Mouse (Mus musculus): ENCODE data around the gene Ralgapa2.

Ralgapa2 gene

DNA sequence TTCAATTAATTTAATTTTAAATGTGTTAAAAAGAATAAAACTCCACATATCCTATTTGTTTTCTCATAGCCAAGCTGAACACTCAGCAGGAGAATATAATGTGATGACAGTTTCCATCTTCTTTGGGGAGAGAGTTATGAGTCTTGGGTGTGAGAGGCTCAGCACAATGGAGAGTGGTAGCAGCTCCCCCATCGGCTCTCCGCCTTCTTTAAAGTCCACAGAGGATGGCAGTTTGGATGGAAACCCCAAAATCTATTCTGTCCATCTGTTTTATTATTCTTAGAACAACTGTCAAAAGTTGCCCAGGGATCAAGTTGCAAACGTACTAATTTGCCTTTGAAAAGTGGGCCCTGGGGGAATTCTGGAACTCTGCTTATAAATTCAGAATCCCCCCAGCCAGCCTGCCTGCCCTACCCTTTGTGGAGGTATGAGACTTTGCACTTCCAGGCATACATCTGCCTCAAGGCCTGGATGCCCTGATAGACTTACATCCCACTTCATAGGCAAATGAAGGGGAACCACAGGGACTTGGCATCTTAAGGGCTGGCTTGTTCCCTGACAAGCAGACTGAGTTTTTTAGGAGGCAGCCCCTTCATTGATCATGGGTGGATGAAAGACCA, 212.2 kb downstream of the Ralgapa2 start:
- DNase-seq, result no peak

GRCm38 (mm10) chr2:146293538-146293937, 218.6 kb downstream of the Ralgapa2 start:
- no peak for DNase-seq

DNA sequence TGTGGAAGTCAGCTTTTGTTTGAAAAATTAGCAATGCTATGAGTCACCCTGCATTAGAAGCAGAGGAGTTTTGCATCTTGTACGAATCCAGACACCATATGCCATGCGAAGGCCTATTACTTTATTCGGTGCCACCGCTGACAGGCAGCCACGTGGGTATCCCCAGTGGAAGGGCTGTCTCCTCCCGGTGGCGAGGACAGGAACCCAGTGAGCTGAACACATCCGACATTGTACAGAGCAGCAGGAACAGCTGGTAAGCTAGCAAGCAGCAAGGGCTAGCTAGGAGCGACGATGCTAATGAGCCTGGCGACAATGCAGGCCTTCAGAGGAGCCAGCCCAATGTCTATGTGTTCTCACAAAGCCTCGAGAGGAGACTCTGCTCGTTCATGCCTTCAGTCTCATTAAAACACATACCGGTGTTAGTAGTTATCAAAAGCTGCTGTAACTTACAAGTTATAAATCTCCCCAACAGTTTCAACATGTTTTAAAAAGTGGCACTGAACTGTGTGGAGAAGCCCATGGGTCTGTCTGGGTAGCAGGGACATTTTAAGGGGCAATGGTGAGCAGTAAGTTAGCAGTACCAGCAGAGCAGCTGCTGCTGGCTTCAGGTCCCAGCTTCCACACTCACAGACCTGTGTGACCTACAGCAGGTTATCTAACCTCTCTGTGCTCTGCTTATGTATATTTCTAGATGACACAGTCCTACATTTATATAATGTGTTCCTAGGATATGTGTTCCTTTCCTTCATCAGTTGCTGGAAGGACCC, 221.1 kb downstream of the Ralgapa2 start:
- no peak for DNase-seq

GRCm38 (mm10) chr2:146290366-146290765, 221.8 kb downstream of the Ralgapa2 start:
- DNase-seq, result no peak

GRCm38 (mm10) chr2:146289394-146289793, 222.8 kb downstream of the Ralgapa2 start:
- DNase-seq, result no peak

GRCm38 (mm10) chr2:146288326-146288725, 223.8 kb downstream of the Ralgapa2 start:
- no peak for DNase-seq

- no peak for DNase-seq
These were observed 224.6 kb downstream of the Ralgapa2 start for GRCm38 (mm10) chr2:146287531-146287930.

DNA sequence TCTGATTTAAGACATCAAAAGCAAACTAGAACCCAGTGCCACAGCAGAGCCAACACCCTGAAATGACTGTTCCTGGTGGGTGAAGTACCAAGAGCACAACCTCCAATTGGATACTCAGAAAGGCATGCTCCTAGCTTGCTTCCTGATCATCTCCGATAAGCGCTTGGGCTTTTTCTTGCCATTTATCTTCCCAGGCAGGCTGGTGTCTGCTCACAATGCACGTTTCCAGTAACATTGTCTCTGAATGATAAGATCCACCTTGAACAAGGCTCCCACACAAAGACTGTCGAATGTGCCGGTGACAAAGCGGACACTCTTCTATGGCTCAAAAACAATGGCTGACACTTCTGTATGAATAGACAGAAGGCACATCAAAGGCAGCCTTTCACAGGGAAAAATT, 230.8 kb downstream of the Ralgapa2 start:
- no peak for DNase-seq

GRCm38 (mm10) chr2:146280921-146281274, 231.2 kb downstream of the Ralgapa2 start:
- DNase-seq, result no peak

GRCm38 (mm10) chr2:146280221-146280920, 231.8 kb downstream of the Ralgapa2 start:
- DNase-seq, result no peak

GRCm38 (mm10) chr2:146279430-146280220, 232.5 kb downstream of the Ralgapa2 start:
- DNase-seq, result no peak

- DNase-seq, result no peak
These were observed 233.8 kb downstream of the Ralgapa2 start for GRCm38 (mm10) chr2:146278381-146278780.

DNA sequence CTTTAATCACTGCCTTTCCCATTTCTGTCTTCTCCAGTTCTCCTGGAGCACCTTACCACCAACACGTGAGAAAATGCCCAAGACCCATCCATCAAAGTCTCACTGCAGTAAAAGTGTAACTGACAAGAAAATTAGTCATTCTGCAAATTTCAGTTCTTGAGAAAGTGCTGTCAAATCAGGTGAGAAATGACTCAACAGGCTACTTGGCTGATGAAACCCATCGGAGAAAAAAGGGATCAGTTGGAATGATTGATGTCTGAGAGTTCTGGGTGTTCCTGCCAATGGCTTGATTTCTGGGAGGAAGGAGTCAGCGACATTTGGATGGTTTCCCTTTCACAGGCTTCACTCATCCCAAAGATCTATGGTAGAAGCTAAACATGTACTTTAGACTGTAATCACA, 245.6 kb downstream of the Ralgapa2 start:
- no peak for DNase-seq

GRCm38 (mm10) chr2:146265045-146265444, 247.1 kb downstream of the Ralgapa2 start:
- DNase-seq, result no peak

DNA sequence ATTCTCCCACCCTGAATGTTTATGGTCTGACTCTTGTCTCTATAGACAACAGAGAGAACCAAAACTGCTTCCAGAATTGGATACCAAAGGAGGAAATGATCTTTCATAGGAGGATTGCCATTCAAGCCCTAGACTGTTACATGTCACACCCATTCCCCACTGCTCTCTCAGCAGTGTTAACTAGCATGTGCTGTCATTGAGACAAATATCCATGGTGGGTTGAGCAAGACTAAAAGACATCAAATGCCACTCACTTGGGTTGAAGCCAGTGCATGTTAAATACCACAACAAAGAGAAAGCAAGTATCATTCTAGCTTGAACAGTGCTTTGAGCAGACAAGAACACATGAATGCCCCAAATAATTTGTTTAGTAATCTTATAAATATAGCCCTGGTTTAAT, 249.2 kb downstream of the Ralgapa2 start:
- DNase-seq, result no peak

DNA sequence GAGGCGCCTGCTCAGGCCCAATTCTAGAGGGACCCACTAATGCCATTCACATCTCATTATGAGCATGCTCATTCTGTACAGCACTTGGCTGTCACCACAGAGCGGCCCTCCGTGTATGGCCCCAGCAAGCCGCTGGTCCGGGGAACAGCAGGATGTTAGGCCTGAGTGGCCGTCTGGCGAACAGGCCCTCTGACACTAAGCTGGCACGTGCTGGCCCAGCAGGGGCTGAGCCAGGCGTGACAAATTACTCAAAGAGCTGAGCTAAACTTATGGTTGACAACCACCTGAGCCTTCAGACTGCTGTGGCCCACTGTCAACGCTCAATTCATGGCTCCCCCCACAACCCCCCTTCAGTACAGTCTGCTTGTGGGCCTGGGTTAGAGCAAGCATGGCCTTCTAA, 249.9 kb downstream of the Ralgapa2 start:
- no peak for DNase-seq

DNA sequence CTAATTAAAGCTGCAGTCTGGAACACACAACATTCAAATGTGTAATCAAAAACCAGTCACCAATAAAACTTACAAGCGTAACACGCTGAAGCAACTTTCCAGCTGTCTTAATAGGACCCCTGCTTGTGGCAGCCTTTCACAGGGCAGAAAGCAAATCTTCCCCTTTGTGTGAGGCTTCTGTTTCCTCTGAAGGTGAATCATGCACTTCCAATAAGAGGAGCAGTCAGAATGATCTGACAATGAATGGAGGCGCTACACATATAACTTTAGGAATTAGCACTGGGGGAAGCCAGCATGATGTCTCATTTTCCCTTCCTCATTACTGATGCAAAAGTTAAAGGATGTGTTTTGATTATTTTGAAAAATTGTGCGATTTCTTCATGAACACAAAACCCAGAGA, 251.0 kb downstream of the Ralgapa2 start:
- no peak for DNase-seq

DNA sequence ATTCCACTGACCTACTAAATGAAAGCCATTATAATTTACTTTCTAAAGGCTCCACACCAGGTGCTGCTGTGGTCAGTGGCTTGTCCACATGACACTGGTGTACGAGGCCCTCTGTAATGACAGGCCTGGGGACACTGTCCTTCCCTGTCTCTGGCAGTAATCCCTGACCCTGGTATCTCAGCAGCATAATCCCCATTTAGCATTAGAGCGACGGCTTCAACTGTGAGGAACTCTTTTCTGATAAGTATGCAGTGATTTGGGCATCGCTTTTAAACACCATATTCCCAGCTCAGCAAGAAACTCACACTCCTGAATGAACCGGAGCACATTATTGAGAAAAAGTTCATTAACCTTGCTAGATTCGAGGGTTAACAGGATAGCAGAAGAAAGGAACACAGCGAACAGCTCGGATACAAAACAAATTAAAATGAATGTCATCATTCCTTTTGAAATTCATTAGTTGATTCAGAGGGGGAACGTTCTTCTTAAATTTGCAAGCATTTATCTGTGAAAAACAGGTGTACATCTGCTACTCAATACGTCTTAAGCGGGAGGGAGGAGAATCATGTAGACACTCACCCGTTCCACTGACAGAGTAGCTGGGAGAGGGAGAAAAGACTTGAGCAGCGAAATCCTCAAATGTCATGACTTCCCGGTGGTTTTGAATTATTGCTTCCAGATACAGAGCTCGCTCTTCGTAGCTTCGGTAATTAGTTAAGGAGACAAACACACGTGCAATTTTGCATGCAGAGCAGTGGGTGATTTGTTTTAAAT, 252.2 kb downstream of the Ralgapa2 start:
- DNase-seq, result no peak

GRCm38 (mm10) chr2:146258736-146259469, 253.2 kb downstream of the Ralgapa2 start:
- DNase-seq, result no peak

- no peak for DNase-seq
These were observed 254.5 kb downstream of the Ralgapa2 start for GRCm38 (mm10) chr2:146257609-146258008.

DNA sequence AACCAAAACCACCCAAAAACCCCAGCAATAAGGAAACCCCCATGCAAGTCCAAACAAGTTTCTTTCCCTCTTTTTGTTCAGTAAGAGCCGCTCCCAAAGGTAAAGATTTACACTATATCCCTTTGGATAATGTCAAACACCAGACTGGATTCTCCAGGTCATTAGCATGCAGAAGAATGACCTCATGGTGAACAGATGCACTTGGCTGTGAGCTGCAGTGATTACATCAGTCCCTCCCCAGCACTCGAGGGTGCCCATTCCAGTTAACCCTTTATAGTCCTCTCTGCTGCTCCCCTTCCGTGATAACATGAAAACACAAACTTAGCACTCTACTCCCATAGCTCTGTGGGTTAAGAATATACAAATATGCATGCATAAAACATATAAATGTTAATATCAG, 255.1 kb downstream of the Ralgapa2 start:
- no peak for DNase-seq

Measured in thymus, postnatal 25 days (tissue).